Mouse (Mus musculus) heart, embryonic 13.5 days (tissue): ENCODE data around the gene Mtmr14. TPM values are rescaled to one million over a fixed set of nuclear protein-coding genes. Genes with fewer than 3 reads are reported as not detected.
A peak's percentile ranks its signal among the peaks of the same experiment; 100 is the strongest.

Experiments
- ATAC-seq: fragments of 200-750 bp; cut with Nextera tagmentation; 2 replicates; pipeline ENCODE4 v1.8.0; 2017; ENCODE audit warnings: moderate TSS enrichment; ENCODE audit not compliant: insufficient number of reproducible peaks, low FRiP score, low TSS enrichment; ENCODE audit errors: extremely low read depth
- H3K27ac ChIP-seq: fragments of 300-500 bp; sonication (generic); replicated peaks from 2 replicates; pipeline ENCODE4 v1.5.1; 2015; ENCODE audit warnings: moderate library complexity, mild to moderate bottlenecking, inconsistent platforms
- H3K27me3 ChIP-seq: fragments of 300-500 bp; sonication (generic); replicated peaks from 2 replicates; pipeline ENCODE4 v1.6.1; 2015; ENCODE audit warnings: mild to moderate bottlenecking, inconsistent platforms
- H3K36me3 ChIP-seq: fragments of 300-500 bp; sonication (generic); 2 replicates; pipeline ENCODE4 v1.6.1; 2015; ENCODE audit warnings: mild to moderate bottlenecking, inconsistent platforms
- H3K4me1 ChIP-seq: fragments of 300-500 bp; sonication (generic); 2 replicates; pipeline ENCODE4 v1.6.1; 2015; ENCODE audit warnings: inconsistent platforms
- H3K4me2 ChIP-seq: fragments of 300-500 bp; sonication (generic); 2 replicates; pipeline ENCODE4 v1.6.1; 2015; ENCODE audit warnings: inconsistent platforms, mild to moderate bottlenecking, moderate library complexity
- H3K4me3 ChIP-seq: fragments of 300-500 bp; sonication (generic); 2 replicates; pipeline ENCODE4 v1.5.1; 2015; ENCODE audit warnings: moderate library complexity, mild to moderate bottlenecking, inconsistent platforms
- H3K9ac ChIP-seq: fragments of 300-500 bp; sonication (generic); 2 replicates; pipeline ENCODE4 v1.6.1; 2015; ENCODE audit warnings: inconsistent platforms, mild to moderate bottlenecking, moderate library complexity
- H3K9me3 ChIP-seq: fragments of 300-500 bp; sonication (generic); 2 replicates; pipeline ENCODE4 v1.6.1; 2016; ENCODE audit warnings: inconsistent platforms
- WGBS: fragments of 180-500 bp; shearing (Covaris S2); methylation state at CpG from one replicate; pipeline ENCODE4 v1.1.7; 2015; ENCODE audit warnings: mixed read lengths; 5-methylcytosine and 5-hydroxymethylcytosine counted together
- polyA plus RNA-seq: library from polyadenylated mRNA; unstranded; fragments of >200 nt; fragmentation: Nextera tagmentation; extraction: Ambion mirVana; gene quantifications from 2 replicates; pipeline ENCODE4 v1.2.1, GENCODE M21; 2015

The Mtmr14 gene
- 23.5 and 23.6 TPM in 2 replicates for polyA plus RNA-seq

- Histone ChIP-seq H3K36me3 (peaks cover 15% of the 10 kb centered on the region), H3K4me3 (peak within 1 kb of the TSS; percentile 96), H3K4me1 (peaks cover 17% of the 10 kb centered on the region), H3K9ac (peak within 1 kb of the TSS; percentile 94), H3K27ac (peak within 1 kb of the TSS; percentile 66), H3K4me2 (peak within 1 kb of the TSS; percentile 78), H3K9me3 (no peaks in the 10 kb centered on the region), H3K27me3 (no peaks in the 10 kb centered on the region)
- peak; percentile 99 for ATAC-seq
- WGBS: 1% methylated on average over 55 of the region's 55 CpGs
These were observed at the start of gene Mtmr14 for GRCm38 (mm10) chr6:113237542-113238270. TSS of gene Mtmr14 (plus strand) at chr6:113237843.

DNA sequence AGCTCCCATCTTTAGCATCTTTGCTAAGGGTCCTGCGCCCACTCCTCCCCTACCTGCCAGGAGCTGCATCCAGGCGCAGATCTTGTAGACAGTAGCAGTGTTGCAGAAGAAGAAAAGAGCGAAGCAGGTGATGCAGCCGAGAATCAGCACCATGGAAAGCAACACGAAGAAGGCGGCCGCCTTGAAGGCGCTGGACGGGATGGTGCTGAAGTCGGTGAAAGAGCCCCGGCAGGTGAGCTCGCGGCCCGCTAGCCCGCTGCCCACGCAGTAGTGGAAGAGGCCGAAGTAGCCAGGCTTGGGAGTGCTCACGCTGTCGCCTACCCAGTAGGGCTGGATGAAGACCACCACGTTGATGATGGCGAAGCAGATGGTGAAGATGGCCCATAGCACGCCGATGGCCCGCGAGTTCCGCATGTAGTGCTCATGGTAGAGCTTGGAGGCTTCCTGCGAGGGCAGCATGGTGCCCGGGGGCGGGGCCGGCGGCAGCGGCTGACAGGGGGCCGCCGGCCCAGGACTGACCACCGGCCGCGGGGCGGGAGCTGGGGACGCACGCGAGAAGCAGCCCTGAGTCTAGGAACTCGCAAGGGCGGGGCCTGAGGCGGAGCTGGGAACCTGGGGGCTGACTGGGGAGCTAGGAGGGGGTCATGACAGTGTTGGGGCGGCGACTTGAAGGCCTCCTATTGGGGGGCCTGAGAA, 43.7 kb upstream of the Mtmr14 start:
- Histone ChIP-seq H3K9me3 (no peaks in the 10 kb centered on the region), H3K4me1 (peaks cover 13% of the 10 kb centered on the region), H3K9ac (no peak overlapping the region), H3K4me3 (peak overlapping the region; percentile 21), H3K36me3 (no peaks in the 10 kb centered on the region), H3K4me2 (peak overlapping the region; percentile 46; the same call in 1 of the 2 replicates), H3K27me3 (peaks cover 70% of the 10 kb centered on the region), H3K27ac (no peak overlapping the region)
- 3% methylated on average over 46 of the region's 46 CpGs for whole genome bisulfite sequencing
- ATAC-seq: no peak

DNA sequence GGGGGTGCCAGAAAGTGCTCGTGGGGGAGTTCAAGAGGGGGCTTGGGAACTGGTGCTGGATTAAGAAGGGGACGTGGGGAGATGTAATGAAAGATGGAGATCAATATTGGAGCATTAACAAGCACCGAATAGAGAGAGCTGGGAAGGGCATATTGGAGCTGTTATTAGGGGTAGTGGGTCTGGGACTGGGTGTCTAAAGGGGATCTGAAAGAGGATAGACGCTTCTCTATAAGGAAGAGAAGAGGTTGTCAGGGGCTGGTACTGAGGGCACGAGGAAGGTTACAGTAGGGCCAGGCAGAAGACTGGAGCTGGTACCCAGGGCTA, 43.2 kb upstream of the Mtmr14 start:
- H3K4me2 ChIP-seq: peak overlapping the region; percentile 78
- H3K27me3 ChIP-seq: peaks cover 70% of the 10 kb centered on the region
- whole genome bisulfite sequencing: 4% methylated on average over 5 of the region's 5 CpGs

GRCm38 (mm10) chr6:113194841-113195595, 42.6 kb upstream of the Mtmr14 start, which contains the start of gene Lhfpl4:
TSS of gene Lhfpl4 (minus strand) at chr6:113195384.
- Histone ChIP-seq H3K4me2 (peak within 1 kb of the TSS; percentile 78), H3K36me3 (no peaks in the 10 kb centered on the region), H3K27ac (no peak within 1 kb of the TSS), H3K9me3 (no peaks in the 10 kb centered on the region), H3K27me3 (peaks cover 70% of the 10 kb centered on the region), H3K4me1 (peaks cover 13% of the 10 kb centered on the region), H3K4me3 (peak within 1 kb of the TSS; percentile 56), H3K9ac (peak within 1 kb of the TSS; percentile 62)
- 2% methylated on average over 61 of the region's 66 CpGs for WGBS
- ATAC-seq: peak; percentile 19; the same call in 1 of the 2 replicates

More for the DNA sequence above, 43.2 kb upstream of the Mtmr14 start:
- H3K9ac ChIP-seq: no peak overlapping the region
- no peaks in the 10 kb centered on the region for H3K36me3 ChIP-seq
- no peak overlapping the region for H3K27ac ChIP-seq
- H3K9me3 ChIP-seq: no peaks in the 10 kb centered on the region
- peaks cover 13% of the 10 kb centered on the region for H3K4me1 ChIP-seq
- H3K4me3 ChIP-seq: peak overlapping the region; percentile 56
- ATAC-seq: no peak

- Histone ChIP-seq H3K27ac (no peak overlapping the region), H3K27me3 (peaks cover 70% of the 10 kb centered on the region), H3K9ac (no peak overlapping the region; the same call in 1 of the 2 replicates), H3K4me1 (peaks cover 13% of the 10 kb centered on the region), H3K4me3 (peak overlapping the region; percentile 56), H3K36me3 (no peaks in the 10 kb centered on the region), H3K9me3 (no peaks in the 10 kb centered on the region), H3K4me2 (peak overlapping the region; percentile 78)
- WGBS: 15% methylated on average over 9 of the region's 9 CpGs
- no peak for ATAC-seq
These were observed 42.0 kb upstream of the Mtmr14 start for GRCm38 (mm10) chr6:113195596-113195992.

DNA sequence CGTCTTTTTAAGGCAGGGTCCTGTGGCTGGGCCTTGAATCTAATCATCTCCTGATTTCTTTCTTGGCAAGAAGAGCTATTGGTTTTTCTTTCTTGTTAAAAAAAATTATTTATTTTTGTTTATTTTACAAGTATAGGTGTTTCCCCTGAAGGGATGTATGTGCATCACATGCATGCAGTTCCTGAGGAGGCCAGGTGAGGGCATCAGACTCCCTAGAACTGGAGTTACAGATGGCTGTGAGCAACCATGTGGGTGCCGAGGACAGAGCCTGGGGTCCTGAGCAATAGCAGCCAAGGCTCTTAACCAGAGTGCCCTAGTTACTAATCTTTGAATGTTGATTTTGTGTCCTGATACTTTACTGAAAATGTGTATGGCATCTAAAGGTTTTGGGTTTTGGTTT, 21.4 kb upstream of the Mtmr14 start:
- no peak overlapping the region for H3K9ac ChIP-seq
- no peak overlapping the region for H3K4me2 ChIP-seq
- no peak for ATAC-seq
- H3K27me3 ChIP-seq: no peaks in the 10 kb centered on the region
- H3K36me3 ChIP-seq: no peaks in the 10 kb centered on the region
- no peak overlapping the region for H3K4me3 ChIP-seq
- H3K27ac ChIP-seq: no peak overlapping the region
- H3K9me3 ChIP-seq: no peaks in the 10 kb centered on the region
- H3K4me1 ChIP-seq: no peaks in the 10 kb centered on the region
- WGBS: 55% methylated on average over 2 of the region's 2 CpGs

DNA sequence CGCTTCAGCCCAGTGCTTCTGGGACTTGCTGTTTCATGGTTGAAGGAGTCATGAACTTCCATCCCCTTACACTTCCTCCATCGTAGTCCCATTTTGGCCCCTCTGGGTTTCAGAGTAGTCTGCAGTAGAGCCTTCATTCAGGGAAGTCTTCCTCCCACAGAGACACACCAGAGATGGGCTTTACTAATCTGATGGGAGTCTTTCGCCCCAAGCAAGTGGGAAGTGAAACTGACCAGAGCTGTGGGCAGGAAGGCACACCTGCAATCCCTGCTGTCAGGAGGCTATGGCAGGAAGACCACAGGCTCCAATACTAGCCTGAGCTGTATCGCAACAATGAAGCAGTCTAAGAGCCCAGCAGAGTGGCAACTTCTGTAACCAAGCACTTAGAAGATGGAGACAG, 11.8 kb upstream of the Mtmr14 start:
- Histone ChIP-seq H3K27me3 (0 out of 2 replicates have a peak, but pooled peaks cover 4% of the 10 kb centered on the region), H3K9me3 (no peaks in the 10 kb centered on the region), H3K4me1 (no peaks in the 10 kb centered on the region), H3K36me3 (no peaks in the 10 kb centered on the region), H3K27ac (no peak overlapping the region), H3K4me2 (no peak overlapping the region), H3K4me3 (no peak overlapping the region), H3K9ac (no peak overlapping the region)
- no peak for ATAC-seq
- 61% methylated on average over 4 of the region's 4 CpGs for WGBS

- no peak overlapping the region for H3K4me2 ChIP-seq
- ATAC-seq: no peak
- 0 out of 2 replicates have a peak, but pooled peaks cover 4% of the 10 kb centered on the region for H3K9me3 ChIP-seq
- H3K4me3 ChIP-seq: no peak overlapping the region
- H3K36me3 ChIP-seq: no peaks in the 10 kb centered on the region
- H3K4me1 ChIP-seq: no peaks in the 10 kb centered on the region
- no peak overlapping the region for H3K9ac ChIP-seq
- H3K27ac ChIP-seq: no peak overlapping the region
- H3K27me3 ChIP-seq: 0 out of 2 replicates have a peak, but pooled peaks cover 4% of the 10 kb centered on the region
These were observed 10.9 kb upstream of the Mtmr14 start for GRCm38 (mm10) chr6:113226705-113227104.

GRCm38 (mm10) chr6:113235141-113235540, 2.5 kb upstream of the Mtmr14 start:
- Histone ChIP-seq H3K9ac (no peak overlapping the region), H3K27ac (no peak overlapping the region), H3K9me3 (0 out of 2 replicates have a peak, but pooled peaks cover 4% of the 10 kb centered on the region), H3K27me3 (no peaks in the 10 kb centered on the region), H3K36me3 (peaks cover 1% of the 10 kb centered on the region), H3K4me2 (no peak overlapping the region), H3K4me3 (no peak overlapping the region), H3K4me1 (peaks cover 17% of the 10 kb centered on the region)
- no peak for ATAC-seq
- WGBS: 54% methylated on average over 5 of the region's 5 CpGs

DNA sequence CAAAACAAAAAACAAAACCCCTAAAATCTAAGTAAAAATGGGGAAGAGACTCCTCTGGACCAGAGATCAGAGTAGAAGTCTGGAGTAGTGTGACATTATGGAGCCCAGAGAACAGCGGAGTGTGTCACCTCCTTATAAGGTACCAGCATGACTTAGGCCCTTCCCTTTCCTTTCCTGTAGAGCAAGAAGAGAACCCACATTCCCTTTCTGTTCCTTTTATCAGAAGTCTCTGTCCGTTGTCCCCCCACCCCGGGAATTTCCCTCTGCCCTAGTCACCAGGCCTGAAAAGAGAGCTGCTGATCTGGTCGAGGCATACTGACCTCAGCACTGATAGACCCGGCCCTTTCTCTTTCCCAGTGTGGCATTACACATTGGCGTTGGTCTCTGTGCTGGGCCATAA, 799 bp downstream of the Mtmr14 start:
- Histone ChIP-seq H3K4me1 (peaks cover 17% of the 10 kb centered on the region), H3K27ac (no peak overlapping the region; the same call in 1 of the 2 replicates), H3K4me2 (peak overlapping the region; percentile 78), H3K36me3 (peaks cover 23% of the 10 kb centered on the region), H3K4me3 (peak overlapping the region; percentile 96), H3K27me3 (no peaks in the 10 kb centered on the region), H3K9ac (peak overlapping the region; percentile 94), H3K9me3 (no peaks in the 10 kb centered on the region)
- 16% methylated on average over 6 of the region's 6 CpGs for WGBS
- no peak for ATAC-seq

- peaks cover 44% of the 10 kb centered on the region for H3K36me3 ChIP-seq
- H3K9ac ChIP-seq: no peak overlapping the region
- H3K4me1 ChIP-seq: peaks cover 14% of the 10 kb centered on the region
- 74% methylated on average over 1 of the region's 1 CpGs for WGBS
- H3K4me2 ChIP-seq: no peak overlapping the region
- no peak overlapping the region for H3K27ac ChIP-seq
- H3K27me3 ChIP-seq: no peaks in the 10 kb centered on the region
- no peaks in the 10 kb centered on the region for H3K9me3 ChIP-seq
- no peak for ATAC-seq
- no peak overlapping the region for H3K4me3 ChIP-seq
These were observed 5.1 kb downstream of the Mtmr14 start for GRCm38 (mm10) chr6:113242753-113243152.
